Mouse (Mus musculus) brain, embryonic 14.5 days (tissue): ENCODE results near the gene Trim26. TPM values are rescaled to one million over a fixed set of nuclear protein-coding genes. Genes with fewer than 3 reads are reported as not detected.
"Not testable (repeated sequence)": the region's sequence is repeated elsewhere in the genome, so short reads cannot be mapped to it uniquely, and the experiment has no call there.

ENCODE experiments used
- DNase-seq: peaks from one replicate; pipeline ENCODE4 v3.0.0-alpha.2; 2011; ENCODE audit warnings: low read depth
- CTCF ChIP-seq: fragments of 200-500 bp; IDR thresholded peaks from 2 replicates; pipeline ENCODE4 v1.5.1; 2012; ENCODE audit warnings: inconsistent platforms, mild to moderate bottlenecking, moderate library complexity, borderline replicate concordance; ENCODE audit not compliant: insufficient read depth, insufficient read length; ENCODE audit errors: extremely low read depth
- POLR2A ChIP-seq: fragments of 200-500 bp; IDR thresholded peaks from 2 replicates; pipeline ENCODE4 v1.6.1; 2012; ENCODE audit warnings: mild to moderate bottlenecking, inconsistent platforms, borderline replicate concordance; ENCODE audit not compliant: poor library complexity, insufficient read depth, insufficient read length, severe bottlenecking; ENCODE audit errors: extremely low read depth
- polyA plus RNA-seq: library from polyadenylated mRNA; depleted of rRNA; stranded (reverse); fragments of >200 nt; gene quantifications from 2 replicates; pipeline ENCODE4 v1.2.3, GENCODE M21; 2012; rRNA removed

Gene Trim26
- polyA plus RNA-seq, result 25.3 and 33.7 TPM in 2 replicates

DNA sequence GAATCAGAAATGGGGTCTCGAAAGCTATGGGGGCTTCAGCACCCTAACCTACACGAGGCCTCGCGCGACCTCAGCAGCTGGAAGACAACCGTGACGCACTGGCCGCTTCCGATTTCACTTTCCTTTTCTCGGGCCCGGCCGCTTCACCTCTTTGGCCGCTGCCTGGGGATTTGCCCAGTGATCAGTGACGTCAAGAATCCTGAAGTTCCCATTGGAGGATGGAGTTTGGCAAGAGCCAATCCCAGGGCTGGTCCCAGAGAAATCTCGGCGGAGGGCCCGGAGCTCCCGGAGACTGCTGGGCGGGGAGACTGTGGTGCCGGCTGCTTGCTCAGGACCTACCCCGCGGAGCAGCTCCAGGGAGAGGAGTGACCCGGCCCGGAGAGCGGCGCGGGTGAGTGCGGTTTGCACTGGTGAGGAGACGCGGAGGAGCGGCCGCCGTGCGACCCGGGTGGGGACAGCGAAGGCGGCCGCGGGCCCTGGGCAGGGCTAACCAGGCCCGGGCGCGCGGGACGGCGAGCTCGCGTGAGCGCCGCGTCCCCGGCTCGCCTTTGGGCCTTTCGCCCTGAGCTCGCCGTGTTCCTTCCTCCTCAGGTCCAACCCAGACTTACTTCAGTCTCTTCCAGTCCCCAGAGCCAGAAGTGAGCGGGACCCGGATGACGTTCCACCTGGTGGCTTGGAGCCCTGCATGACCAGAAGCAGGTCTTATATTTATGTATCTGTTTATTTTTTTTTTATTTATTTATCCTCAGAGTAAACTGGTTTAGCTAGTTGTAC lies at the start of gene Trim26:
Gene Trim26, plus strand, starts transcription at position 261 of the 774 bp plus-strand sequence.
- peak; percentile 98 for DNase-seq
- TF ChIP-seq CTCF (no peak), POLR2A (peak; percentile 77; the same call in 1 of the 2 replicates)

DNA sequence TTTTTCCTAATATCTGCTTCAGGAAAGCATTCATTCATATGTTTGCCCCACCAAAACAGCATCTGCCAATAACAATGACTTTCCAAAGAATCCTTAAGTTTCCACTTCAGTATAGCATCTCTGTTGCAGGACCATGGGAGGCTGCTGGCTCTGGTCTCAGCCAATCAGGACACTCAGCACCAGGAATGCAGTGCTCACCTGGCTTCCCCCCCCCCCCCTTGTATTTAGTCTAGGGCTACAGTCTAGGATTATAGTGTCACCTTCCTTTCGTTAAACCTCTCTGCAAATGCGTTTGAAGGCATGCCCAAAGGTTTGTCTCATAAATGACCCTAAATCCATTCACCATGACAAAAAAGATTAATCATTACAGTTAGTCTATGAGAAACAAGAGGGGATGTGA lies 48.6 kb upstream of the Trim26 start:
- no peak for DNase-seq
- no peak for TF ChIP-seq CTCF
- TF ChIP-seq POLR2A, result no peak

DNA sequence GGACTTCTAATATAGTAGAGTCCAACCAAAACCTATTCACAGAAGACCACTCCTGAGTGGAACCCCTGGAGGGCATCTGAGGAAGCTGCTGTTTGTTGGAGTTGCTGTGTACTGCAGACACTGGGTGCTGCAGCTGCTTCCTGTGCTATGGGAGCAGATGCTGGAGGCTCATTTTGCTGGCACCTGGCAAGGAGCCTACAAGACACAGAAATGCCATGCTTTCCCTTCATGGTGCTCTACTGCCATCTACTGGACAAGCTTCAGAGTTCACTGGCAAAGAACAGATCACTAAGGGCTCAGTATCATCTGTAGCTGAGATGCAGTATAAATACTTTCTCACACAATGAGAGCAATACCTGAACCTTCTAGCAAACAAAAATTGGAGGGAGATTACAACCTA lies 48.1 kb upstream of the Trim26 start:
- peak; percentile 93 for DNase-seq
- TF ChIP-seq CTCF, result peak; percentile 64; the same call in 1 of the 2 replicates

DNA sequence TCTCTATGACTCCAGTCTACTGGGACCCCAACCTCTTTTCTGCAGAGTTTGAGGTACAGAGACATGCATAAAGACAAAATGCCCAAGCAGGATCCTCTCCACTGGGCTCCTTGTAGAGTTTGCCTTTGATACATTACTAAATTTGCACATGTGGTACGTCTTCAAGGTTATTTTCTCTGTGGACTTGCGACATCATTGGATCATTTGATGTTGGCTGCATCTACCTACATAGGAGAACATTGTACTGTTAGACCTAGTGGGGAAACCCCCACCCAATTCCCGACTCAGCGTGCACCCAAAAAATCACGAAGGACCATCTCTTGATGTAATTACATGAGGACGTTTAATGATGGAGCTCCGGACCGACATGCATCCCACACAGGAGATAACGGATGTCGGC lies 37.4 kb upstream of the Trim26 start:
- DNase-seq, result no peak
- no peak for TF ChIP-seq CTCF
- TF ChIP-seq POLR2A, result no peak

DNA sequence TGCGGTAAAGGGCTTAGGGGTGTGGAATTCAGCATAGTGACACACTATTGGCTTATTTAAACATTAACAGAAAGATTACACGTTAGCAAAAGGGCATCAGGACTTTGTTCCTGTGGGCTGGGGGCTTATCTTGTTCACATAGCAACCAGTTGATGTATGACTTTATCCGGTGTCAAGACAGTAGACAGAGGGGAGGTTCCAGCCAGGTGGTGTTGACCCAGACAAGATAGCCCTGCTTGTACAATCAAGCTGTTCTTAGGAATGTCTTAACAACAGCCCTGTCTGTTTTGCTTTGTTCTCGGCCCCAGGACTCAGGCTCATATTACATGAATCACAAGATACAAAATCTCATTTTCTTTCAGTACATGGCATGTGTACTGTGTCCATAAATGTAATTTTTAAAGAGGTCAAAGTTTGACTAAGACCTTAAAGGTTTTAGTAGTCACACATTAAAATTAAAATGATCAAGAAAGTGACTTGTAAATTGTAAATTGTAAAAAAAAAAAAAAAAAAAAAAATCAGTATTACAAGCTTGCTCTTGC lies 36.9 kb upstream of the Trim26 start:
- DNase-seq, result not testable (repeated sequence)

DNA sequence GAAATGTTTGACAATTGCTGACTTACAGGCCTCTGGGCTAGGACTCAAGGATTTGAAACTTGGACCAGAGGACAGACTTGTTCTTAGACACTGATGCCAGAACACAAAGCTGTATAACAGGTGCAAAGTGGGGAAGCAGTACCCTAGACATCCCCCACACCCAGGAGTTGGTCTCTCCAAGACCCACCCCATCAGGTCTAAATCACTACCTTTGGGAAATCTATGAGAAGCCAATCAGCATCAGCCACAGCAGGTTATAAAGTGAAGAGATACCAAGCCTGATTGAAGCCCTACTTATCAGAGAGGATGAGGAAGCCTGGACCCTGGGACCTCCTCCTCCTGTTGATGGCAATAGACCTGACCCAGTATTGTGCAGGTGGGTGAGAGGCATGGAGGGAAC lies 25.1 kb upstream of the Trim26 start, which contains the start of gene H2-M10.6:
Gene H2-M10.6, plus strand, starts transcription at position 301 of the 400 bp plus-strand sequence.
- TF ChIP-seq CTCF (no peak), POLR2A (no peak)
- no peak for DNase-seq

DNA sequence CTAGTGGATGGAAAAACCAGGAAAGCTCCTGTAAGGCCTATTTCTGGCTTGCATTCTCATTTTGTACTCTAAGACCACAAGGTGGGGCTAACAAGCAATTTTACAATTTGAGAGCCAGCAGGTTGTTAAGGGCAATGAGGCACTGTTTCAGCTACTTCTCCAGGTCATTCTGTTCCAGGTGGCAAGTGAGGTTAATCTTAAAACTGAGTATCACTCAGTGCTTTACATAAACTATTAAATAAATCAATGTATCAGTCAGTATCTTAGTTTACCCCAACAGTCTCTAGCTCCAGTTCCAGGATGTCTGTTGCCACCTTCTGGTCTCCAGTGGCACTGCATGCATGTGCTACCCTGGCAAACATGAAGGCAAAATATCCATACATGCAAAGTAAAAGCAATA lies 12.9 kb upstream of the Trim26 start:
- peak; percentile 65; the same call in 1 of the 2 replicates for TF ChIP-seq CTCF
- no peak for TF ChIP-seq POLR2A
- peak; percentile 62 for DNase-seq

DNA sequence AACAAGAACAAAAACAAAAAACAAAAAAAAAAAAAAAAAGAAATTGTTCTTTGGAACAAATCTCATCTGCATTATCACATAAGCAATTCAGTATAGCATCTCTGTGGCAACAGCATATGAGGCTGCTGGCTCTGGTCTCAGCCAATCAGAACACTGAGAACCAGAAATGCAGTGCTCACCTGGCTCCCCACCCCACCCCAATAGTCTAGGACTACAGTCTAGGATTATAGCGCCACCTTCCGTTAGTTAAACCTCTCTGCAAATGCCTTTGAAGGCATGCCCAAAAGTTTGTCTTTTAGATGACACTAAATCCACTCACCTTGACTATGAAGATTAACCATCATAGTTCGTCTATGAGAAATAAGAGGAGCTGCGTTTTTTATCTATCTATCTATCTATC lies 11.4 kb upstream of the Trim26 start:
- peak; percentile 23; the same call in 1 of the 2 replicates for TF ChIP-seq CTCF
- TF ChIP-seq POLR2A, result no peak
- DNase-seq, result peak; percentile 36

DNA sequence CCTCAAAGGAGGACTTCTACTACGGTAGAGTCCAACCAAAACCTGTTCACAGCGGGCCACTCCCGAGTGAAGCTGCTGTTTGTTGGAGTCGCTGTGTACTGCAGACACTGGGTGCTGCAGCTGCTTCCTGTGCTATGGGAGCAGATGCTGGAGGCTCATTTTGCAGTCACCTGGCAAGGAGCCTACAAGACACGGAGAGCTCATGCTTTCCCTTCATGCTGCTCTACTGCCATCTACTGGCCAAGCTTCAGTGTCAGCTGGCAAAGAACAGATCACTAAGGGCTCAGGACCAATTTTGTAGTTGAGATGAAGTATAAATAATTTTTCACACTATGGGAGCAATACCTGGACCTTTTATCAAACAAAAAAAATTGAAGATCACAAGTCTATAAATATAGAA lies 10.9 kb upstream of the Trim26 start:
- TF ChIP-seq CTCF, result peak; percentile 64
- DNase-seq, result peak; percentile 93

DNA sequence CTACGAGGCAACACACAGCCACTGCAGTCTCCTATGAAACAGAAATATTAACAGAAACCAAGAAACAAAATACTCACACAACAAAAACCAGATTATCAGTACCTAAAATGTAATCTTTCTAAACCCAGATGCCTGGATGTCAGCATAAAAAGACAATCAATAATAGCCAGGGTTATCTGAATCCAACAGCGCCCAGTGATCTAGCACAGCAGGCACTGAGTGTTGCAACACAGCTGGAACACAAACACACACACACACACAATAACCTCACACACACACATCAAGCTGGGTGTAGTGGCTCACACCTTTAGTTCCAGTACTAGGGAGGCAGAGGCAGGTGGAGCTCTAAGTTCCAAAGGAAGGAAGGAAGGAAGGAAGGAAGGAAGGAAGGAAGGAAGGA lies 8.4 kb upstream of the Trim26 start:
- no peak for TF ChIP-seq CTCF
- no peak for TF ChIP-seq POLR2A
- DNase-seq, result no peak

DNA sequence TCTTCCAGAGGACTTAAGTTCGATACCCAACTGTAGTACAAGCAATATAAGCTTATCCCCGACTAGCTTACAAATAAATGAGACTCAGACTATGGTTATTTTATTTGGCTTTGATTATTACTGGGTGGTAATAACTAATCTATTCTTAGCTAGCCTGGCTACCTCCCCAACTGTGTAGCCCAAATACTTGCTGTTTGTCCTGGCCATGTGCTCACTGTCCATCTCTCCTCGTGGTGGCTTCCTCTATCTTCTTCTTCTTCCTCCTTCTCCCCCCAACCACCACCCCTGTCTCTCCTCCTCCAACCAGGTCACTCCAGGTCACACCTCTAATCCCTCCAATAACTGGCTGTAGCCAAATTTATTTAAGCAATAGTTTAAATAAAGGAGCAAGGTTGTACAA lies 6.5 kb upstream of the Trim26 start:
- no peak for TF ChIP-seq POLR2A
- TF ChIP-seq CTCF, result no peak

DNA sequence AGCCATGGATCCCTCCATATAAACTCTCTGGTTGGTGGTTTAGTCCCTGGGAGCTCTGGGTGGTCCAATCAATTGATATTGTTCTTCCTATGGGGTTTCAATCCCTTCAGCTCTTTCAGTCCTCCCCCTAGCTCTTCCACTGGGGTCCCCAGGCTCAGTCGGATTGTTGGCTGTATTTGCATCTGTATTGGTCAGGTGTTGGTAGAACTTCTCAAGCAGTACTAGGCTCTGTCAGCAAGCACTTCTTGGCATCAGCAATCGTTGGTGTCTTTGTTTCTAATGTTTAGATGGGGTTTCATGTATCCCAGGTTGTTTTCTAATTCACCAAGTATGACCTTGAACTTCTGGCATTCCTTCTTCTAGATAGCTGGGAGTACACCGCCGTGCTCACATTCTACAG lies 4.2 kb upstream of the Trim26 start:
- TF ChIP-seq POLR2A (no peak), CTCF (no peak)
- DNase-seq, result no peak

More for the DNA sequence above, 6.5 kb upstream of the Trim26 start:
- no peak for DNase-seq

DNA sequence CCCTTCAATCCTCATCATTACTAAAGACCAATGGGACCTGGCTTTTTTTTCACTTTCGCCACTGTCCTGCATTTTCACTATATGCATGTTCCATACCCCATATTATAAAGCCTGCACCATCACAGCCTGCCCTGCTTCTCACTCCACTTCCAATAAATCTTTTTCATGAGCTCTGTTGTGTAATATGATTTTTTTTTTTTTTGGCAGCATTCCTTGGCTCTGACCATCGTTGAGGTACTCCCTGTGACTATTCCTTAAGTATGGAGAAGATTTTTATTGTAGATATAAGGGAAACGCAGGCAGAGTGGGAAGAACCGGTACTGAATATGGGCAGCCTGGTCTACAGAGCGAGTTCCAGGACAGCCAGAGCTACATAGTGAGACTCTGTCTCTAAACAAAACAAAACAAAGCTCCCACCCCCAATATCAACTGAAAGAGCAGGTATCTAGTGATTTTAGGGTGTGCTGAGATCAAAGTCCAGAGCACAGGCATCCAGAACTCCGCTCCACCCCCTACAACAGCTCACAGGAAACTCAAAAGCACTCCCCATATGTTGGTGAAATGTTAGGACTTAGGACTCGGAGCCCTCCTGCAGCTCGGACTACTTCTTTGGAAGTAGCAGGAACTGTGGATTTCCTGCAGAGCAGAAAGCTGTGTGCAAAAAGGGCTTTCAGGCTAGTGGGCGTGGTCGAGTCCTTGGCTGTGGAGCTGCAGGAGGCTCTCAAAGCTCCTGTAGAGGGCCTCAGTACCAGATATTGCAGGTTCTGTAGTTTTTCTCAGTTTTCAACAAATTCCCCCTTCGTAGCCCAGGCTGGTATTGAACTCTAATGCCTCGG lies 1.1 kb upstream of the Trim26 start:
- DNase-seq, result peak; percentile 74
- TF ChIP-seq CTCF, result peak; percentile 19; the same call in 1 of the 2 replicates
- no peak for TF ChIP-seq POLR2A

DNA sequence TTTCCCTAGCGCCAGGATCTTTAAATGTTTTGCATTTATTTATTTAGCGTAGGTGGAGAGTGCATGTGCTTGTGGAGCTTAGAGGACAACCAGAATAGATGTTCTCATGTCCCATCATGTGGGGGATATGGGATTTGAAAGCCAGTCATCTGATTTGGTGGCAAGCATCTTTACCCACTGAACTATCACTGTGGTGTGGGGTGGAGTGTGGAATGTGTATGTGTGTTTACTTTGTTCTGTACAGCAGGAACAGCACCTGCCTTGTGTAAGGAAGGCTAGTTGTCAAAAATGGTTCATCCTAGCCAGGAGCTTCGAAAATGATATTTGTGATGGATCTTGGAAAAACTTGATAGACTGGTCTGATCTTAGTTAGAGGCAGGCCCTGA lies 514 bp upstream of the Trim26 start:
- no peak for TF ChIP-seq POLR2A
- no peak for TF ChIP-seq CTCF

DNA sequence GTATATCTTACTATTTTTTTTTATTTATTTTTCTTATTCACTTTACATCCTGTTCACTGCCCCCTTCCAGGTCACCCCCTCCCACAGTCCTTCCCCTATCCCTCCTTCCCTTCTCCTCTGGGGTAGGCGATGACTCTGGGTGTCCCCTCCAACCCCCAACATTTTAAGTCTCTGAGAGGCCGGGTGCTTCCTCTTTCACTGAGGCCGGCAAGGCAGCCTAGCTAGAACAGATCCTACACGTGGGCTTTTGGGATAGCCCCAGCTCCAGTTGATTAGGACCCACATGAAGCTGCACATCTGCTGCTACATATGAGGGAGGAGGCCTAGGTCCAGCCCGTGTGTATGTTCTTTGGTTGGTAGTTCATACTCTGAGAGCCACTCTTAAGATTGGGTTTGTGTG lies 2.1 kb downstream of the Trim26 start:
- TF ChIP-seq POLR2A (no peak), CTCF (no peak)
- no peak for DNase-seq

More for the DNA sequence above, 514 bp upstream of the Trim26 start:
- no peak for DNase-seq
